Mouse (Mus musculus) hematopoietic stem cell, adult 5-6 weeks (primary cell): Measurements from ENCODE around the gene Gm11034. TPM values are rescaled to one million over a fixed set of nuclear protein-coding genes. Genes with fewer than 3 reads are reported as not detected.

Experiments
- ATAC-seq, 2 experiments: fragments of 125-278 bp in 1 of 2; replicated peaks in 1 of 2; 2 replicates each; pipeline ENCODE4 v1.8.0; 2016 to 2017; ENCODE audit warnings: inconsistent platforms in 2 of 2, mild to moderate bottlenecking in 2 of 2, moderate number of reproducible peaks in 2 of 2, low read depth in 1 of 2, moderate TSS enrichment in 1 of 2; ENCODE audit not compliant: low FRiP score in 2 of 2, poor library complexity in 2 of 2, severe bottlenecking in 2 of 2, insufficient read depth in 1 of 2, low TSS enrichment in 1 of 2
- total RNA-seq: library from RNA; stranded (forward); fragments of 172-1452, 232-1000 nt; gene quantifications from 2 replicates; pipeline ENCODE4 v1.2.3, GENCODE M21; 2017

Gm11034 gene
- total RNA-seq, 1 experiment from 2014 or later, result not detected

GRCm38 (mm10) chr8:72218781-72219540 is 5.5 kb upstream of the Gm11034 start:
- ATAC-seq, result no peak

GRCm38 (mm10) chr8:72215871-72216270 is 2.4 kb upstream of the Gm11034 start:
- peak; percentile 65 to 71 for ATAC-seq

- ATAC-seq, result peak in 1 of 2 experiments; percentile 23; a peak in 1 of 4 replicates
Measured at GRCm38 (mm10) chr8:72215060-72215459, 1.6 kb upstream of the Gm11034 start.

DNA sequence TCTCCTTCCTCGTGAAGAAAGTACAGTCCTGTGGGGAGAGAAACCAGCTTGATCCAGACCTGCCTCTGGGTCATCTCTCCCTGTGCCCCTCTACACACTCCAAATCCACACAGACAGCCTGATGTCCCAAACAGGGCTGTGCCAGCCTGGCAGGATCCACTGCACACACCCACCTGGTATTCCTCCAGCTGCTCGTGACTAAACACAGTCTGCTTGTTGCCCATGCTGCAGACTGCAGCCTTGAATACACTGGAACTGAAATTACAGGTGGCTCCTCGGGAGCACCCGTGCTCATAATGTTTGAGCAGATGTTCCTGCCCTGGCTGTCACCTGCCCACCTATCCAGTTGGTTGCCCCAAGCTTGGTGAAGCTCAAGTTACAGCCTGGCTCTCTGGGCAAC is 685 bp downstream of the Gm11034 start, which contains the start of gene Cib3:
Gene Cib3, minus strand, starts transcription at position 87 of the 400 bp plus-strand sequence.
- ATAC-seq, result no peak

- ATAC-seq, result no peak
Measured at GRCm38 (mm10) chr8:72211846-72212245, 1.6 kb downstream of the Gm11034 start.

DNA sequence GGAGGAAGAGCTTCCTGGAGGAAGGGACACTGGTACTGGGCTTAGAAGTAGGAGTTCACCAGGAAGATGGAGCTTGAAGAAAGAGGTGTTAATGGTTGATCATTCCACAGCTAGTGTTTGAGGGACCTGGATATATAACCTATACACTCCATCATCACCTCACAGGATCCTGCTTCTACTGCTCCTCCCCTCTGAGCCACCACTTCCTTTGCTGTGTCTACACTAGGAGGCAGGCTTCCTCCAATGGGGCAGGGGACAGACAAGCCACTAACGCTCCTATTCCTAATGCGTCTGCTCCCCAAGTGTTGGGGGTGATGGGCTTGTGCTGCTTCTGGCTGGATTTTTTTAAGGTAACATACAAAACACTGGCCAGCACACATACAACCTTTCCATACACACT is 2.7 kb downstream of the Gm11034 start:
- ATAC-seq, result peak in 1 of 2 experiments; percentile 39; a peak in 1 of 4 replicates

DNA sequence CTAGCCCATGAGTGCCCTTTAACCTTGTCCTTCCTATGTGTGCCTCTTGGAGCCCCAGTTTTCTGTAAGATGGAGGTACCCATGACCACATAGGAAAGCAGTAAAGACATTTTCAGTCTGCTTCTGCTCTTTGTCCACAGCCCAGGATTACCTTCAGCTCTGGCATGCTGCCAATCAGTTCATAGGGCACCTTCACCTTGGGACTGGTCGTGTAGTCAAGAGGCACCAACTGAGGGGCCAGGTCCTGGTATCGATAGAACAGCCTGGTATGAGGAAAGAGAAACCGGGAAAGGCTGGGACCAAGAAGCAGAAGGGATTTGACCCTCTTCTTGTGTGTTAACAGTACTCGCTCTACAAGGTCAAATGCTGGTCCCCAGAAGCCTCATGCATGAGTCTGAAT is 3.2 kb downstream of the Gm11034 start:
- no peak for ATAC-seq

DNA sequence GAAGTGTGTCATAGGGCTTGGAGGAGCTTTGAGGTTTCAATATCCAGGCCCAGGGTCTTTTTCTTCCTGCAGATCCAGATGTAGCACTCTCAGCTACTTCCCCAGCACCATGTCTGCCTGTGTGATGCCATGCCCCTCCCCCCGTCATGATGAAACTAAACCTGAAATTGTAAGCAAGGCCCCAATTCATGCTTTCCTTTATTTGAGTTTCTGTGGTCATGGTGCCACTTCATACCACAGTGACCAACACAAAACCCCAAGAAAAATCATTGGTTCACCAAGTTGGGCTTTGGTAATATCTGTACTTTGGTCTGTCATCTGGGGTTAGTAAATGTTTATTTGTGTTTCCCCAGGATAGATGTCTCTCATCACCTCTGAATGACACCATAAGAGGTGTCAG is 4.9 kb downstream of the Gm11034 start:
- ATAC-seq, result no peak

GRCm38 (mm10) chr8:72197997-72198396 is 15.4 kb downstream of the Gm11034 start:
- no peak for ATAC-seq

DNA sequence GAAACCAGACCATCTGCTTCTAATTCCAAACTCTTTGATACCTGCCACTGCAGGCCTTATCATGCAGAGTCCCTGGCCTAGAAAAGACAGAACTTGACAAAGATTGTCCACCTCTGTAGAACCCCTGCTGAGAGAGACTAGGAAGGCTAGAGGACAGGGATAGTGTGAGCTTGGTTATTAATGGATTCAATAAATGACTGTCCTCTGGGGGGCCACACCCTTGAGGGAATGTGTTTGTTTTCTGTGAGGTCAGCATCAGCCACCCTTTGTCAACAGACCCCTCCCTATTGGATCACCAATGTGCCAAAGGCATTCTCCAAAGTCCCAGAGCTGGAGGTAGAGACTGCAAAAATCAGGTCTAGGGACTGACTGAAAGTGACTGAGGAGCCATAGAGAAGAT is 21.4 kb downstream of the Gm11034 start:
- no peak for ATAC-seq

DNA sequence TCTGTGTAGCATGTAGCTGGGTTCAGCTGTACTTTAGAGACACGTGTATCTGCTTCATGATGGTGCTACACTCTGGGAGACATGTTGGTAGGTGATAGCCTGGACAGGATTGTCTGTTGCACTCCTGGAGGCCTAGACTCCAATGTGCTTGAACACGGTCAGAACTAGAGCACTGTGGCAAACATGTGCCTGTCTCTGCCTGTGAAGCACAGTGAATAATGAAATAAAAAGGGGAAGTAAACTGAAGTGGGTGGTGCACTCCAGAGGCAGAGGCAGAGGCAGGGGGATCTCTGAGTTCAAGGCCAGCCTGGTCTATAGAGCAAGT is 23.3 kb downstream of the Gm11034 start:
- peak; percentile 41 to 63 for ATAC-seq

DNA sequence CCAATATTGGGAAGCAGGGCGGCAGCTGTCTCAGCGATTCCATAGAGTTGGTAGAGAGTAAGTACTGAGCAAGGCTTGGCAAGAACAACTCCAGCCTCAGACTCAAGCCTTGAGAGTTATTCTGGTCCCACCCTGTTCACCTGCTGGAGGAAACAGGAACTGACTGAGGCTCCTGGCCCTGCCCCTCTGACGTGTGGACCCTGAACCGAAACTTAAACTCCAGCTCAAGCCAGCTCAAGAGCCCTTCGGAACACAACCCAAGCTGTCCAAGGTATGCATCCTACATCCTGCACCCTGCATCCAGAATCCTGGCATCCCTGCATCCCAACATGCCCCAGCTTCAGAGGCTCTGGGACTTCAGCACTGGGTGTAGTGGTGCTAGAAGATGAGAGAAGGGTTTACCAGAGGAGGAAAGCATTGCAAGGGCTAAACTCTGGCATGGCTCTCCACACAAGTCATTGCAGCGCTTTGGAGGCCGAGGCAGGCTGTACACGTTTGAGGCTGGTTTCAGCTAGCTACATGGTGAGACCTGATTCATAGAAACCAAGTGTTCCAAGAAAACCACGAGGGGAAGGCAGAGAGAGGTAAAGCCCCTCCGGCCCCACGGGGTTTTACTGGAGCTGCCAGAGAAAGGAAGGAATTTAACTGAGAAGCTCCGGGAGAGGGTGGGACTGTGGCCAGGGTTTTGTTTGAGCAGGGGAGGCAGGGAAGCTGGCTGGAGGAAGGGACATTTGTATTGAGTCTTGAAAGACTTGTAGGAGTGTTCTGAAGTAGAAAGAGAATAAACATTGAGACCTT is 23.8 kb downstream of the Gm11034 start, which contains the start of gene Hsh2d:
Gene Hsh2d, plus strand, starts transcription at position 222 of the 798 bp plus-strand sequence.
- ATAC-seq, result peak; percentile 97 to 99

DNA sequence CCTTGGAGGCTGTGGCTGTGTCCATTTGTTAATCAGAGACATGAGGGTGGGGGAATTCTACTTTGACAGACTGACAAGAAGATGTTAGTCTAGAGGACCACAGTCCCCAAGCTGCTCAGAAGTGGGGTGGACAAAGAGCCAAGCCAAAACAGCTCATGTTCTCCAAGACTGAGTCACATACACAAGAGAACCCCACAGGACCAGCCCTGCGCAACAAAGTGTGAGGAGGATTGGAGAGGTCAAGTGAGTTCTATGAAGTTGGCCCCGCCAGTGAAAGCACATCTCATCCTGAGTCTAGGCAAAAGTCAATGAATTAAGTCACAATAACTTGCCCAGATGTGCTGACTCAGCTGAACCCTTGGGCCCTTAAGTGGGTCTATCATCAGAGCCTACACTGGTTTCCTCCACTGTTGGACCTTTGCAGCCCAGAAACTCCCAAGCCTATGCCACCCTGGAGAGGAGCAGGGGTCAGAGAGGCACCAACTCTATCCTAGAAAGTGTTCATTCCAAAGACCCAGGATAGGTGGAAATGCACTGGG is 25.6 kb downstream of the Gm11034 start:
- no peak for ATAC-seq

GRCm38 (mm10) chr8:72183554-72184202 is 29.8 kb downstream of the Gm11034 start:
- peak; percentile 87 to 89 for ATAC-seq

- ATAC-seq, result peak; percentile 61 to 77
Measured at GRCm38 (mm10) chr8:72177346-72177925, 36.0 kb downstream of the Gm11034 start.

GRCm38 (mm10) chr8:72169681-72170249 is 43.7 kb downstream of the Gm11034 start:
- ATAC-seq, result no peak

DNA sequence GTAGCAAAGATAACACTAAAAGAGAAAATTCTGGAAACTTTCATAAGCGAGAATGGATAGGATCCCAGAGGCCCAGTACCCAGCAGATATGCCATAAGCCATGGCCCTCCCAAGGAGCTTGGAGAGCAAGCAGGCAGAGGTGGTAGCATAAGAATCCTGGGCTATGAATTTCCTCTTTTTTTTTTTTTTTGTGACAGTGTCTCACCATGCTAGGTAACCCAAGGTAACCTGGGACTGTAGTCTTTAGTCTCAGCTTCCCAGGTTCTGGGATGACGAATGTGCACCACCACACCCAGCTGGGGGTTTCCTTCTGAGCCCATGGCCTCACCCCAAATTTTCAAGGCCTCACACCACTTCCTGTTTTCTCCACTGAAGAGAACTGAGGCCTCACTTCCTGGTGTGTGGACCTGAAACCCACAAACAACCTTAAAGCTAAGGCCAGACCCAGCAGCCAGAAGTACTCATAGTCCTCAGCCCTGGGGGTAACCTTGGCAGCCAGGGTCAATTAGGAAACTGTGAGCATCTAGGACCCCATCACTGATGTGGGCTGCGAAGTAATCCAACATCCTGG is 44.3 kb downstream of the Gm11034 start:
- ATAC-seq, result peak; percentile 93 to 96
